Mouse (Mus musculus): ENCODE results near the gene Vmn2r91. TPM values are rescaled to one million over a fixed set of nuclear protein-coding genes. Genes with fewer than 3 reads are reported as not detected.
"Not testable (repeated sequence)": the region's sequence is repeated elsewhere in the genome, so short reads cannot be mapped to it uniquely, and the experiment has no call there.

Vmn2r91 gene
- total RNA-seq (2022): not detected

GRCm38 (mm10) chr17:18084716-18085115 lies at the start of gene Vmn2r91:
Gene Vmn2r91, plus strand, starts transcription at chr17:18085016.
- DNase-seq (ENCODE audit: low spot score in 2 of 2): not testable (repeated sequence)

- no peak for DNase-seq (ENCODE audit: low spot score in 2 of 2)
Observed at GRCm38 (mm10) chr17:18049124-18049523, 35.7 kb upstream of the Vmn2r91 start, which contains the start of gene Vmn2r124. Gene Vmn2r124, plus strand, starts transcription at chr17:18049424.

GRCm38 (mm10) chr17:18095626-18096025 lies 10.8 kb downstream of the Vmn2r91 start:
- not testable (repeated sequence) for DNase-seq (ENCODE audit: low spot score in 2 of 2)

GRCm38 (mm10) chr17:18102265-18102664 lies 17.4 kb downstream of the Vmn2r91 start:
- not testable (repeated sequence) for DNase-seq (ENCODE audit: low spot score in 2 of 2)

- DNase-seq (ENCODE audit: low spot score in 2 of 2): not testable (repeated sequence)
Observed at GRCm38 (mm10) chr17:18151587-18151986, 66.8 kb downstream of the Vmn2r91 start, which contains the start of gene Vmn2r92. Gene Vmn2r92, plus strand, starts transcription at chr17:18151887.

- DNase-seq (ENCODE audit: low spot score in 2 of 2): not testable (repeated sequence)
Observed at GRCm38 (mm10) chr17:18161194-18161593, 76.4 kb downstream of the Vmn2r91 start.

Other genes with a start within 250 kb of the Vmn2r91 start
- gene Has1, start 229.8 kb upstream of the Vmn2r91 start, total RNA-seq (2022): 1 to 10 TPM in 2 of 4 experiments, under 1 TPM in 2; 0.74 to 1.6 (median 1.00) TPM
- not detected for gene Fpr1, start 201.1 kb upstream of the Vmn2r91 start, total RNA-seq (2022)
- gene Fpr2, start 197.2 kb upstream of the Vmn2r91 start, total RNA-seq (2022): not detected
- gene Fpr3, start 197.2 kb upstream of the Vmn2r91 start, total RNA-seq (2022): not detected
- not detected for gene Fpr-rs4, start 63.3 kb upstream of the Vmn2r91 start, total RNA-seq (2022)
- gene Vmn2r124, start 35.6 kb upstream of the Vmn2r91 start, total RNA-seq (2022): under 1 TPM in 1 of 4 experiments, not detected in 3; 0.07 TPM
- not detected for gene Vmn2r92, start 66.9 kb downstream of the Vmn2r91 start, total RNA-seq (2022)
- gene Vmn2r94, start 192.7 kb downstream of the Vmn2r91 start, total RNA-seq (2022): not detected
- not detected for gene Vmn2r93, start 213.1 kb downstream of the Vmn2r91 start, total RNA-seq (2022)

Measured in left cerebral cortex, adult 8-10 months (tissue).